Mouse (Mus musculus) forebrain, embryonic 10.5 days (tissue): ENCODE measurements at regions not wholly inside any gene's neighbourhood (a gene's known extent, or its start where the extent isn't known, plus 50 kb on each side); places are given as distances from the start of the nearest gene placed in this dataset.
"Not testable (repeated sequence)": the region's sequence is repeated elsewhere in the genome, so short reads cannot be mapped to it uniquely, and the experiment has no call there.

Experiments used
- DNase-seq: peaks from one replicate; pipeline ENCODE4 v3.0.0-alpha.2; 2017; ENCODE audit warnings: low spot score; ENCODE audit errors: extremely low spot score
- H3K27ac ChIP-seq: fragments of 300-500 bp; sonication (generic); 2 replicates; pipeline ENCODE4 v1.5.1; 2016; ENCODE audit warnings: mild to moderate bottlenecking
- H3K27me3 ChIP-seq: fragments of 300-500 bp; sonication (generic); 2 replicates; pipeline ENCODE4 v1.6.1; 2016; ENCODE audit warnings: mild to moderate bottlenecking; ENCODE audit not compliant: poor library complexity, severe bottlenecking
- H3K36me3 ChIP-seq: fragments of 300-500 bp; sonication (generic); replicated peaks from 2 replicates; pipeline ENCODE4 v1.6.1; 2016; ENCODE audit warnings: mild to moderate bottlenecking, moderate library complexity
- H3K4me1 ChIP-seq: fragments of 300-500 bp; sonication (generic); 2 replicates; pipeline ENCODE4 v1.6.1; 2016
- H3K4me3 ChIP-seq: fragments of 300-500 bp; sonication (generic); 2 replicates; pipeline ENCODE4 v1.5.1; 2016; ENCODE audit warnings: mild to moderate bottlenecking, moderate library complexity
- H3K9me3 ChIP-seq: fragments of 300-500 bp; sonication (generic); 2 replicates; pipeline ENCODE4 v1.6.1; 2016; ENCODE audit warnings: mild to moderate bottlenecking, moderate library complexity
- WGBS: fragments of 180-500 bp; shearing (Covaris S2); methylation state at CpG from one replicate; pipeline ENCODE4 v1.1.7; 2016; 5-methylcytosine and 5-hydroxymethylcytosine counted together

GRCm38 (mm10) chr7:29639591-29639990, 87.2 kb downstream of the Catsperg2 start:
- peaks cover 32% of the 10 kb centered on the region for H3K9me3 ChIP-seq
- H3K36me3 ChIP-seq, DNase-seq, H3K27me3 ChIP-seq, H3K27ac ChIP-seq, H3K4me1 ChIP-seq, H3K4me3 ChIP-seq: not testable (repeated sequence)
- 74% methylated on average over 5 of the region's 5 CpGs for WGBS

- no peaks in the 10 kb centered on the region for H3K4me1 ChIP-seq
- 67% methylated on average over 1 of the region's 1 CpGs for WGBS
- H3K4me3 ChIP-seq: no peak overlapping the region
- H3K36me3 ChIP-seq: no peaks in the 10 kb centered on the region
- no peak overlapping the region for H3K27ac ChIP-seq
- no peaks in the 10 kb centered on the region for H3K27me3 ChIP-seq
- DNase-seq: no peak
- H3K9me3 ChIP-seq: no peaks in the 10 kb centered on the region
Observed at GRCm38 (mm10) chr7:29602356-29602755, 83.9 kb upstream of the Sipa1l3 start.

- whole genome bisulfite sequencing: 77% methylated on average over 6 of the region's 6 CpGs
- H3K27me3 ChIP-seq: no peaks in the 10 kb centered on the region
Observed at GRCm38 (mm10) chr7:29601337-29601736, 82.9 kb upstream of the Sipa1l3 start.

GRCm38 (mm10) chr7:29597291-29597690, 78.8 kb upstream of the Sipa1l3 start:
- peak; percentile 59 for DNase-seq
- H3K27me3 ChIP-seq, H3K4me1 ChIP-seq, H3K36me3 ChIP-seq, H3K27ac ChIP-seq, H3K9me3 ChIP-seq, H3K4me3 ChIP-seq: not testable (repeated sequence)
- WGBS: 42% methylated on average over 7 of the region's 7 CpGs

More at GRCm38 (mm10) chr7:29601337-29601736, 82.9 kb upstream of the Sipa1l3 start:
- Histone ChIP-seq H3K36me3 (no peaks in the 10 kb centered on the region), H3K9me3 (no peaks in the 10 kb centered on the region; the same call in 1 of the 2 replicates), H3K4me1 (no peaks in the 10 kb centered on the region), H3K27ac (no peak overlapping the region), H3K4me3 (no peak overlapping the region)
- DNase-seq: no peak

- H3K9me3 ChIP-seq: peaks cover 11% of the 10 kb centered on the region
- no peaks in the 10 kb centered on the region for H3K27me3 ChIP-seq
- H3K36me3 ChIP-seq: no peaks in the 10 kb centered on the region
- no peak overlapping the region for H3K4me3 ChIP-seq
- WGBS: 75% methylated on average over 5 of the region's 5 CpGs
- DNase-seq: no peak
- H3K27ac ChIP-seq: no peak overlapping the region
- no peaks in the 10 kb centered on the region for H3K4me1 ChIP-seq
Observed at GRCm38 (mm10) chr7:29578128-29578527, 59.7 kb upstream of the Sipa1l3 start.

GRCm38 (mm10) chr7:29575606-29576005, 57.2 kb upstream of the Sipa1l3 start:
- Histone ChIP-seq H3K36me3 (no peaks in the 10 kb centered on the region), H3K4me1 (no peaks in the 10 kb centered on the region), H3K27me3 (no peaks in the 10 kb centered on the region), H3K9me3 (peaks cover 6% of the 10 kb centered on the region), H3K27ac (no peak overlapping the region), H3K4me3 (no peak overlapping the region)
- WGBS: 66% methylated on average over 1 of the region's 1 CpGs
- DNase-seq: no peak
